Mouse (Mus musculus) MEL (cell line): ENCODE results near the gene Mcrip1. TPM values are rescaled to one million over a fixed set of nuclear protein-coding genes. Genes with fewer than 3 reads are reported as not detected.

ENCODE experiments used
- DNase-seq: peaks from one replicate; pipeline ENCODE4 v3.0.0; 2011; ENCODE audit warnings: low read depth, low spot score
- H3K27ac ChIP-seq: 2 replicates; pipeline ENCODE4 v1.5.1; 2012; ENCODE audit warnings: low read depth, mild to moderate bottlenecking, control low read depth, low read length, moderate library complexity; ENCODE audit not compliant: control insufficient read depth
- H3K27me3 ChIP-seq, 2 experiments: fragments of 150-350 bp in 1 of 2; sonication (generic) in 1 of 2; 2 replicates each; pipeline ENCODE4 v1.6.1; 2012; ENCODE audit warnings: low read length in 2 of 2, mild to moderate bottlenecking in 2 of 2, improper control_type of control experiment in 1 of 2, moderate library complexity in 1 of 2; ENCODE audit not compliant: insufficient read depth in 2 of 2, control insufficient read depth in 1 of 2
- H3K36me3 ChIP-seq, 2 experiments: 2 replicates each; pipeline ENCODE4 v1.6.1; 2012 to 2014; ENCODE audit warnings: low read length in 2 of 2, improper control_type of control experiment in 1 of 2, inconsistent platforms in 1 of 2, mild to moderate bottlenecking in 1 of 2; ENCODE audit not compliant: insufficient read depth in 2 of 2, control insufficient read depth in 1 of 2
- H3K4me1 ChIP-seq, 2 experiments: fragments of 150-350 bp in 1 of 2; sonication (generic) in 1 of 2; 2 replicates each; pipeline ENCODE4 v1.6.1; 2012; ENCODE audit warnings: low read length in 2 of 2, improper control_type of control experiment in 1 of 2, mild to moderate bottlenecking in 1 of 2; ENCODE audit not compliant: insufficient read depth in 2 of 2, control insufficient read depth in 1 of 2
- H3K4me3 ChIP-seq, 2 experiments: fragments of 150-350 bp in 1 of 2; sonication (generic) in 1 of 2; 2 replicates each; pipeline ENCODE4 v1.5.1; 2012; ENCODE audit warnings: low read depth in 2 of 2, low read length in 2 of 2, mild to moderate bottlenecking in 2 of 2, moderate library complexity in 2 of 2, control low read depth in 1 of 2, improper control_type of control experiment in 1 of 2; ENCODE audit not compliant: control insufficient read depth in 1 of 2, insufficient read depth in 1 of 2
- H3K79me2 ChIP-seq: 2 replicates; pipeline ENCODE4 v1.6.1; 2012; ENCODE audit warnings: mild to moderate bottlenecking, low read length, moderate library complexity; ENCODE audit not compliant: control insufficient read depth, poor library complexity, insufficient read depth
- H3K9ac ChIP-seq: 2 replicates; pipeline ENCODE4 v1.6.1; 2012; ENCODE audit warnings: low read depth, mild to moderate bottlenecking, control low read depth, low read length, moderate library complexity; ENCODE audit not compliant: control insufficient read depth, poor library complexity, severe bottlenecking
- H3K9me3 ChIP-seq: fragments of 150-350 bp; sonication (generic); replicated peaks from 2 replicates; pipeline ENCODE4 v1.6.1; 2012; ENCODE audit warnings: mild to moderate bottlenecking, low read length, improper control_type of control experiment, moderate library complexity; ENCODE audit not compliant: insufficient read depth
- CHD1 ChIP-seq: IDR thresholded peaks from 2 replicates; pipeline ENCODE4 v1.6.1; 2012; ENCODE audit warnings: low read depth, mild to moderate bottlenecking, inconsistent platforms, low read length, improper control_type of control experiment
- CHD2 ChIP-seq: IDR thresholded peaks from 2 replicates; pipeline ENCODE4 v1.6.1; 2011; ENCODE audit warnings: low read length, improper control_type of control experiment
- CTCF ChIP-seq, 3 experiments: IDR thresholded peaks in 2 of 3; conservative IDR thresholded peaks in 1 of 3; 2 replicates each; pipeline ENCODE4 v1.5.1; 2011 to 2012; ENCODE audit warnings: low read length in 3 of 3, low read depth in 2 of 3, mild to moderate bottlenecking in 2 of 3, improper control_type of control experiment in 1 of 3, inconsistent platforms in 1 of 3, mixed read lengths in 1 of 3, moderate library complexity in 1 of 3; ENCODE audit not compliant: control insufficient read depth in 1 of 3, insufficient read depth in 1 of 3, poor library complexity in 1 of 3, severe bottlenecking in 1 of 3
- E2F4 ChIP-seq: IDR thresholded peaks from 2 replicates; pipeline ENCODE4 v1.6.1; 2011; ENCODE audit warnings: low read depth, low read length, improper control_type of control experiment, borderline replicate concordance
- EP300 ChIP-seq, 2 experiments: IDR thresholded peaks; 2 replicates each; pipeline ENCODE4 v1.6.1; 2011; ENCODE audit warnings: improper control_type of control experiment in 2 of 2, low read length in 2 of 2, low read depth in 1 of 2, mild to moderate bottlenecking in 1 of 2
- GABPA ChIP-seq: IDR thresholded peaks from 2 replicates; pipeline ENCODE4 v1.6.1; 2012; ENCODE audit warnings: low read depth, mild to moderate bottlenecking, inconsistent platforms, low read length, improper control_type of control experiment, moderate library complexity
- GATA1 ChIP-seq: IDR thresholded peaks from 2 replicates; pipeline ENCODE4 v1.6.1; 2011; ENCODE audit warnings: low read depth, low read length, improper control_type of control experiment
- HCFC1 ChIP-seq: IDR thresholded peaks from 2 replicates; pipeline ENCODE4 v1.6.1; 2012; ENCODE audit warnings: low read depth, mild to moderate bottlenecking, inconsistent platforms, low read length, improper control_type of control experiment, moderate library complexity
- JUND ChIP-seq: IDR thresholded peaks from 2 replicates; pipeline ENCODE4 v1.6.1; 2011; ENCODE audit warnings: low read depth, mild to moderate bottlenecking, improper control_type of control experiment, low read length
- KAT2A ChIP-seq: conservative IDR thresholded peaks from 2 replicates; pipeline ENCODE4 v1.6.1; 2012; ENCODE audit warnings: low read depth, low read length, improper control_type of control experiment, inconsistent platforms
- MAX ChIP-seq: IDR thresholded peaks from 2 replicates; pipeline ENCODE4 v1.6.1; 2011; ENCODE audit warnings: low read length, improper control_type of control experiment
- MXI1 ChIP-seq: IDR thresholded peaks from 2 replicates; pipeline ENCODE4 v1.6.1; 2011; ENCODE audit warnings: mild to moderate bottlenecking, low read depth, low read length, improper control_type of control experiment
- NELFE ChIP-seq: IDR thresholded peaks from 2 replicates; pipeline ENCODE4 v1.6.1; 2011; ENCODE audit warnings: low read depth, low read length, improper control_type of control experiment
- POLR2AphosphoS2 ChIP-seq: IDR thresholded peaks from 2 replicates; pipeline ENCODE4 v1.6.1; 2011; ENCODE audit warnings: low read length, improper control_type of control experiment
- RAD21 ChIP-seq: IDR thresholded peaks from 2 replicates; pipeline ENCODE4 v1.6.1; 2011; ENCODE audit warnings: mild to moderate bottlenecking, low read depth, low read length, improper control_type of control experiment
- SMC3 ChIP-seq: IDR thresholded peaks from 2 replicates; pipeline ENCODE4 v1.6.1; 2011; ENCODE audit warnings: low read depth, low read length, improper control_type of control experiment
- TAL1 ChIP-seq: IDR thresholded peaks from 2 replicates; pipeline ENCODE4 v1.6.1; 2012; ENCODE audit warnings: mild to moderate bottlenecking, inconsistent platforms, low read length, moderate library complexity, mixed read lengths
- USF1 ChIP-seq: IDR thresholded peaks from 2 replicates; pipeline ENCODE4 v1.6.1; 2014; ENCODE audit warnings: low read depth, mild to moderate bottlenecking, inconsistent platforms, low read length, improper control_type of control experiment, moderate library complexity
- USF2 ChIP-seq, 2 experiments: IDR thresholded peaks; 2 replicates each; pipeline ENCODE4 v1.6.1; 2011 to 2012; ENCODE audit warnings: improper control_type of control experiment in 2 of 2, low read length in 2 of 2, borderline replicate concordance in 1 of 2, inconsistent platforms in 1 of 2, low read depth in 1 of 2, mild to moderate bottlenecking in 1 of 2; ENCODE audit not compliant: insufficient read depth in 1 of 2
- ZC3H11A ChIP-seq: IDR thresholded peaks from 2 replicates; pipeline ENCODE4 v1.6.1; 2012; ENCODE audit warnings: low read depth, mild to moderate bottlenecking, inconsistent platforms, low read length, improper control_type of control experiment
- ZMIZ1 ChIP-seq: IDR thresholded peaks from 2 replicates; pipeline ENCODE4 v1.6.1; 2012; ENCODE audit warnings: low read depth, mild to moderate bottlenecking, inconsistent platforms, low read length, improper control_type of control experiment, moderate library complexity
- polyA plus RNA-seq, 2 experiments: library from polyadenylated mRNA; stranded (reverse) in 1 of 2; unstranded in 1 of 2; fragments of >175 nt in 1 of 2; fragments of >200 nt in 1 of 2; gene quantifications; 2 replicates each; pipeline versions ENCODE4 v1.2.1 to v1.2.4; 2012; ENCODE audit warnings: low replicate concordance in 2 of 2, low read depth in 1 of 2; ENCODE audit not compliant: insufficient read length in 2 of 2, insufficient read depth in 1 of 2, missing spikeins in 1 of 2
- total RNA-seq: library from RNA; depleted of rRNA; stranded (reverse); fragments of 300-350 nt; gene quantifications from 2 replicates; pipeline ENCODE4 v1.2.3, GENCODE M21; 2012

The Mcrip1 gene
- total and polyA plus RNA-seq, 3 experiments = 36.6 to 83.5 TPM; not detected in 1

- no peak for DNase-seq
- no peaks in the 10 kb centered on the region; a peak in 1 of 4 replicates for H3K27me3 ChIP-seq
- no peak overlapping the region for H3K4me3 ChIP-seq
- H3K4me1 ChIP-seq = peaks cover 21 to 29% of the 10 kb centered on the region in 2 experiments
- no peaks in the 10 kb centered on the region for H3K9me3 ChIP-seq
- TF ChIP-seq USF2 (IDR thresholded peaks at IDR 0.05; ENCODE audit: borderline replicate concordance in 1 of 2, insufficient read depth in 1 of 2, low read depth in 1 of 2, low read length in 2 of 2) (no peak), GATA1 (0 out of 2 replicates have a peak, but pooled peaks have one; percentile 22)
- peaks cover 0 to 20% of the 10 kb centered on the region in 2 experiments; a peak in 2 of 4 replicates for H3K36me3 ChIP-seq
- H3K9ac ChIP-seq = no peak overlapping the region
- no peak overlapping the region for H3K27ac ChIP-seq
- H3K79me2 ChIP-seq = no peaks in the 10 kb centered on the region; the same call in 1 of the 2 replicates
Observed at GRCm38 (mm10) chr11:120507611-120508289, 41.8 kb downstream of the Mcrip1 start.

DNA sequence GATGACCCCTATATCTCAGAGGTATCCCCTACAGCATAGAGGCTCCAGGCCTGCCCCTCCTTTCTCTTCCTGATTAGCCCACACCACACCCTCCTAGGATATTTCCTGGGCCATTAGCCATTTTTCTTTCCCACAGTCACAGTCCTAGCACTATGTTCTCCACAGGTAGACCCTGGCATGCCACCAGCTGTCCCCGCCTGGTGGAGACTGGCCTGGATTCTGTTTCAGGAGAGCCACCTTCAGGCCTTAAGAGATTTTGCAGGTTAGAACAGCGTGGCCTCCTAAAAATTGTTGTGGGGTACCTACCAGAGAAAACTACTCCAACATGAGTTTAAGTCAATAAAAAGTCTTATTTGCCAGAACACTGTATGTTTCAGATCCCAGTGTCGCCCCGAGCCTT lies 42.6 kb downstream of the Mcrip1 start:
- H3K9ac ChIP-seq = no peak overlapping the region
- no peaks in the 10 kb centered on the region for H3K9me3 ChIP-seq
- peaks cover 0 to 20% of the 10 kb centered on the region in 2 experiments; a peak in 2 of 4 replicates for H3K36me3 ChIP-seq
- TF ChIP-seq ZC3H11A (peak; percentile 39; the same call in 1 of the 2 replicates), GATA1 (no peak), RAD21 (peak; percentile 52), MXI1 (peak; percentile 23; the same call in 1 of the 2 replicates), SMC3 (peak; percentile 45), CTCF (IDR thresholded peaks at IDR 0.05 in 2 of 3, conservative IDR thresholded peaks at IDR 0.05 in 1 of 3; ENCODE audit: control insufficient read depth in 1 of 3, insufficient read depth in 1 of 3, low read depth in 2 of 3, low read length in 3 of 3, poor library complexity in 1 of 3, severe bottlenecking in 1 of 3) (peak; percentile 38 to 67 (median 54); a peak in 5 of 6 replicates), GABPA (no peak), HCFC1 (no peak), TAL1 (no peak)
- no peak overlapping the region for H3K4me3 ChIP-seq
- no peaks in the 10 kb centered on the region; a peak in 1 of 4 replicates for H3K27me3 ChIP-seq
- peaks cover 21 to 28% of the 10 kb centered on the region in 2 experiments for H3K4me1 ChIP-seq
- H3K27ac ChIP-seq = no peak overlapping the region
- peak; percentile 68 for DNase-seq
- H3K79me2 ChIP-seq = no peaks in the 10 kb centered on the region; the same call in 1 of the 2 replicates

DNA sequence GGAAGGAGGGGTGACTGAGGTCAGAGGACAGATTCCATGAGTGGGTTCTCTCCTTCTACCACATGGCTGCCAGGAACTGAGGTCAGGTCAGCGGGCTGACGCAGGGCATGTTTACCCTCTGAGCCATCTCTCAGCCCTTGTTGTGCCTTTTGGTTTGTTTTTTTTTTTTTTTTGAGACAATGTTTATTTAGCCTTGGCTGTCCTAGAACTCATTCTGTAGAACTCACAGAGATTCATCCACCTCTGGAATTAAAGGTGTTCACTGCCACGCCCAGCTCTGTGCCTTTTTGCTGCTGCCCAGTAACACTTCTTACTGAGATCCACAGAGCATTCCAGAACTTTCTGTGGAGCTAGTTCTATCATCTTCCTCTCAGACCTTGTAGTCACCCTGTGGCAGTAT lies 43.9 kb downstream of the Mcrip1 start:
- Histone ChIP-seq H3K79me2 (no peaks in the 10 kb centered on the region; the same call in 1 of the 2 replicates), H3K36me3 (peaks cover 0 to 20% of the 10 kb centered on the region in 2 experiments; a peak in 2 of 4 replicates), H3K27ac (no peak overlapping the region), H3K4me1 (peaks cover 20 to 21% of the 10 kb centered on the region in 2 experiments), H3K9ac (no peak overlapping the region), H3K9me3 (no peaks in the 10 kb centered on the region), H3K4me3 (no peak overlapping the region), H3K27me3 (no peaks in the 10 kb centered on the region; a peak in 1 of 4 replicates)
- DNase-seq = no peak
- TF ChIP-seq CHD1 (no peak), E2F4 (no peak), USF1 (no peak), EP300 (IDR thresholded peaks at IDR 0.05; ENCODE audit: low read depth in 1 of 2, low read length in 2 of 2) (no peak), CHD2 (no peak), RAD21 (no peak), KAT2A (no peak), NELFE (no peak), CTCF (IDR thresholded peaks at IDR 0.05 in 2 of 3, conservative IDR thresholded peaks at IDR 0.05 in 1 of 3; ENCODE audit: control insufficient read depth in 1 of 3, insufficient read depth in 1 of 3, low read depth in 2 of 3, low read length in 3 of 3, poor library complexity in 1 of 3, severe bottlenecking in 1 of 3) (no peak), ZC3H11A (no peak), ZMIZ1 (no peak), JUND (no peak), MXI1 (no peak), POLR2AphosphoS2 (no peak), MAX (no peak)
